Mouse (Mus musculus) embryo, embryonic 10 days (tissue): ENCODE data around the gene Krtcap2.
A peak's percentile ranks its signal among the peaks of the same experiment; 100 is the strongest.

Experiments
- DNase-seq: peaks from one replicate; pipeline ENCODE4 v3.0.0-alpha.2; 2015; ENCODE audit warnings: low spot score

Gene Krtcap2

GRCm38 (mm10) chr3:89246261-89247100, 715 bp downstream of the Krtcap2 start, which contains the start of gene Trim46:
Trim46 (minus strand) TSS chr3:89246309.
- DNase-seq = peak; percentile 96

GRCm38 (mm10) chr3:89247466-89247865, 1.7 kb downstream of the Krtcap2 start:
- no peak for DNase-seq

- DNase-seq = peak; percentile 84
Observed at GRCm38 (mm10) chr3:89250435-89251040, 4.8 kb downstream of the Krtcap2 start.

- peak; percentile 79 for DNase-seq
Observed at GRCm38 (mm10) chr3:89251365-89251895, 5.7 kb downstream of the Krtcap2 start.

GRCm38 (mm10) chr3:89254994-89255393, 9.2 kb downstream of the Krtcap2 start:
- no peak for DNase-seq

- no peak for DNase-seq
Observed at GRCm38 (mm10) chr3:89256177-89256576, 10.4 kb downstream of the Krtcap2 start.

GRCm38 (mm10) chr3:89259076-89259475, 13.3 kb downstream of the Krtcap2 start, which contains the start of gene Dpm3:
Dpm3 (plus strand) TSS chr3:89259358.
- no peak for DNase-seq

GRCm38 (mm10) chr3:89260211-89260610, 14.4 kb downstream of the Krtcap2 start:
- no peak for DNase-seq

GRCm38 (mm10) chr3:89262417-89262816, 16.7 kb downstream of the Krtcap2 start:
- DNase-seq = no peak

GRCm38 (mm10) chr3:89266439-89266893, 20.7 kb downstream of the Krtcap2 start:
- DNase-seq = peak; percentile 95

GRCm38 (mm10) chr3:89268916-89269315, 23.1 kb downstream of the Krtcap2 start:
- DNase-seq = no peak

- DNase-seq = peak; percentile 76
Observed at GRCm38 (mm10) chr3:89270051-89270755, 24.4 kb downstream of the Krtcap2 start, which contains the start of gene Slc50a1. Slc50a1 (minus strand) TSS chr3:89270570.

GRCm38 (mm10) chr3:89270891-89271290, 25.1 kb downstream of the Krtcap2 start:
- DNase-seq = no peak

- no peak for DNase-seq
Observed at GRCm38 (mm10) chr3:89271760-89272159, 26.0 kb downstream of the Krtcap2 start.

- DNase-seq = no peak
Observed at GRCm38 (mm10) chr3:89276061-89276460, 30.3 kb downstream of the Krtcap2 start.

- DNase-seq = no peak
Observed at GRCm38 (mm10) chr3:89277281-89278021, 31.7 kb downstream of the Krtcap2 start.

- DNase-seq = no peak
Observed at GRCm38 (mm10) chr3:89278107-89278506, 32.3 kb downstream of the Krtcap2 start.

GRCm38 (mm10) chr3:89278643-89279042, 32.9 kb downstream of the Krtcap2 start:
- DNase-seq = no peak

GRCm38 (mm10) chr3:89279153-89279890, 33.6 kb downstream of the Krtcap2 start:
- peak; percentile 89 for DNase-seq

GRCm38 (mm10) chr3:89280050-89280605, 34.4 kb downstream of the Krtcap2 start:
- DNase-seq = peak; percentile 63
